Mouse (Mus musculus): ENCODE measurements at regions not wholly inside any gene's neighbourhood (a gene's known extent, or its start where the extent isn't known, plus 50 kb on each side); places are given as distances from the start of the nearest gene placed in this dataset.

DNA sequence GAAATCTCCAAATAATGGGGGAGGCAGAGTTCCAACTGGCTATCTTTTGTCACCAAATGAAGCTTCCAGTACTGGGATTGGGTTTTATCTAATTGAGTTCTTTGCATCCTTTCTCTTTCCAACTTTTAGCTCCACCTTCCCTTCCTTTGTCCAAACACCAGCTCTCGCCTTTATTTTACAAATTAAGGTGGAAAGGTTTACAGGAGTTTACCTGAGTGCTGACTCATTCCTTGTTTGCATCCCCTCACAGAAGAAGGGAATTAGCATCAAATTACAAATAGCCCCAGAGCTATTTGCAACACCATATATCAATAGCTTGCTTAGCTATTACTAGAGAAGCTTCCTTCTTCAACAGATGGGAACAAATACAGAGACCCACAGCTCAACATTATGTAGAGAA is 287.9 kb upstream of the Fbxo33 start:
- no peak for TF ChIP-seq POLR2A (IDR thresholded peaks at IDR 0.05; ENCODE audit: borderline replicate concordance, extremely low read depth, low read depth, low read length)
- no peak for TF ChIP-seq CTCF (IDR thresholded peaks at IDR 0.05; ENCODE audit: insufficient read depth, low read length)
